Mouse (Mus musculus): ENCODE measurements at regions not wholly inside any gene's neighbourhood (a gene's known extent, or its start where the extent isn't known, plus 50 kb on each side); places are given as distances from the start of the nearest gene placed in this dataset.

DNA sequence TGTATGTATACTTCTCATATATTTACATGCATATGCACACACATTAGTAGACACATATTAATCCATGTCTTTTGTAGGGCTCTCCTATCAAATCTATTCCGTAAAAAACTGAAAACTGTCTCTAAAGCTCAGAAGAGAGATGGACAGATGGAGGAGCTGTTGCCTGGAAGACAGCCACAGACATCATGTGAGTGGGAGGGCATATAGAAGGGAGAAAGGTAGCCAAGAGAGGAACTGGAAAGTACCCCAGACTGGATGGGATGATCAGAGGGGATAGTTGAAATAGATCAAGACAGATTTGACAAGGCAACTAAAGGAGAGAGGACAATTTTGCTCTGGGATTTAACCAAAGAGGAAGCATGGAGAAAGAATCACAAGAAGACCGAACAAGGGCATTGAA is 375.1 kb downstream of the Wdr11 start:
- Histone ChIP-seq H3K27ac (ENCODE audit: low read depth, low read length) (no peak overlapping the region), H3K27me3 (ENCODE audit: control insufficient read depth, insufficient read depth, low read length) (no peaks in the 10 kb centered on the region), H3K4me1 (ENCODE audit: control insufficient read depth, insufficient read depth, low read length) (peaks cover 8% of the 10 kb centered on the region; the same call in 1 of the 2 replicates), H3K4me3 (ENCODE audit: low read length) (no peak overlapping the region), H3K4me2 (replicated peaks; ENCODE audit: low read depth, low read length) (no peak overlapping the region), H3K9ac (ENCODE audit: low read depth, low read length) (no peak overlapping the region), H3K36me3 (ENCODE audit: control insufficient read depth, insufficient read depth, low read length) (no peaks in the 10 kb centered on the region), H3K9me3 (ENCODE audit: control insufficient read depth, low read length) (no peaks in the 10 kb centered on the region)
- ATAC-seq (ENCODE audit: low FRiP score, low TSS enrichment): no peak
- WGBS: 97% methylated on average over 2 of the region's 2 CpGs

GRCm38 (mm10) chr7:129970201-129970600 is 378.5 kb downstream of the Wdr11 start:
- Histone ChIP-seq H3K27me3 (ENCODE audit: control insufficient read depth, insufficient read depth, low read length) (no peaks in the 10 kb centered on the region), H3K9ac (ENCODE audit: low read depth, low read length) (no peak overlapping the region), H3K4me3 (ENCODE audit: low read length) (no peak overlapping the region), H3K4me2 (replicated peaks; ENCODE audit: low read depth, low read length) (no peak overlapping the region), H3K36me3 (ENCODE audit: control insufficient read depth, insufficient read depth, low read length) (no peaks in the 10 kb centered on the region), H3K27ac (ENCODE audit: low read depth, low read length) (no peak overlapping the region), H3K4me1 (ENCODE audit: control insufficient read depth, insufficient read depth, low read length) (no peaks in the 10 kb centered on the region), H3K9me3 (ENCODE audit: control insufficient read depth, low read length) (no peaks in the 10 kb centered on the region)
- no peak for ATAC-seq (ENCODE audit: low FRiP score, low TSS enrichment)
- 83% methylated on average over 1 of the region's 1 CpGs for WGBS

- no peaks in the 10 kb centered on the region for H3K4me1 ChIP-seq (ENCODE audit: control insufficient read depth, insufficient read depth, low read length)
- H3K4me2 ChIP-seq (replicated peaks; ENCODE audit: low read depth, low read length): no peak overlapping the region
- H3K9ac ChIP-seq (ENCODE audit: low read depth, low read length): no peak overlapping the region
- no peaks in the 10 kb centered on the region for H3K27me3 ChIP-seq (ENCODE audit: control insufficient read depth, insufficient read depth, low read length)
- no peak for ATAC-seq (ENCODE audit: low FRiP score, low TSS enrichment)
- H3K36me3 ChIP-seq (ENCODE audit: control insufficient read depth, insufficient read depth, low read length): no peaks in the 10 kb centered on the region
- H3K27ac ChIP-seq (ENCODE audit: low read depth, low read length): no peak overlapping the region
- WGBS: 85% methylated on average over 9 of the region's 9 CpGs
- H3K4me3 ChIP-seq (ENCODE audit: low read length): no peak overlapping the region
- H3K9me3 ChIP-seq (ENCODE audit: control insufficient read depth, low read length): no peaks in the 10 kb centered on the region
These were observed 382.5 kb downstream of the Wdr11 start for GRCm38 (mm10) chr7:129974206-129974605.

DNA sequence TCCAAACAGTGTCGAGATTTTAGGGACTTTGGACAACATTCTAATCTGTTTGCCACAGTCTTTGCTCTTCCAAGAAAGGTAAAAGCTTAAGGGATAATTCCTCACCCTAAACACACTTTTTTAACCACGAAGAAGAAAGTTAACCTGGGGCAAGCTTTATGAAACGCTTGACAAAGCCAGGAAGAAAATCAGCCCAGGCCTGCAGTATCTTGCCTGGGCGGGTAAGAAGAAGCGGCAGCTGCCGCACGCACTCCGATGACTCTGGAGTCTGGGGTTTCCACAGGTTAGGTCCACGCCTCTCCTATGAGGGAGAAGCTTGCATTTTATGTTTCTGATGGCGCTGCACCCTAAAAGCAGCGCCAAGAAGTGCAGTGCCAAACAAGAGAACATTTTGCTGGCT is 383.2 kb downstream of the Wdr11 start:
- no peak overlapping the region for H3K9ac ChIP-seq (ENCODE audit: low read depth, low read length)
- WGBS: 70% methylated on average over 11 of the region's 11 CpGs
- H3K27me3 ChIP-seq (ENCODE audit: control insufficient read depth, insufficient read depth, low read length): no peaks in the 10 kb centered on the region
- no peaks in the 10 kb centered on the region for H3K9me3 ChIP-seq (ENCODE audit: control insufficient read depth, low read length)
- no peak overlapping the region for H3K27ac ChIP-seq (ENCODE audit: low read depth, low read length)
- ATAC-seq (ENCODE audit: low FRiP score, low TSS enrichment): no peak
- H3K4me2 ChIP-seq (replicated peaks; ENCODE audit: low read depth, low read length): no peak overlapping the region
- no peak overlapping the region for H3K4me3 ChIP-seq (ENCODE audit: low read length)
- H3K36me3 ChIP-seq (ENCODE audit: control insufficient read depth, insufficient read depth, low read length): no peaks in the 10 kb centered on the region
- H3K4me1 ChIP-seq (ENCODE audit: control insufficient read depth, insufficient read depth, low read length): no peaks in the 10 kb centered on the region

GRCm38 (mm10) chr7:129975781-129976514 is 384.3 kb downstream of the Wdr11 start:
- 92% methylated on average over 21 of the region's 21 CpGs for WGBS
- no peaks in the 10 kb centered on the region for H3K9me3 ChIP-seq (ENCODE audit: control insufficient read depth, low read length)
- no peak overlapping the region for H3K4me2 ChIP-seq (replicated peaks; ENCODE audit: low read depth, low read length)
- no peaks in the 10 kb centered on the region for H3K36me3 ChIP-seq (ENCODE audit: control insufficient read depth, insufficient read depth, low read length)
- H3K4me1 ChIP-seq (ENCODE audit: control insufficient read depth, insufficient read depth, low read length): no peaks in the 10 kb centered on the region
- H3K4me3 ChIP-seq (ENCODE audit: low read length): no peak overlapping the region
- H3K27me3 ChIP-seq (ENCODE audit: control insufficient read depth, insufficient read depth, low read length): no peaks in the 10 kb centered on the region
- no peak for ATAC-seq (ENCODE audit: low FRiP score, low TSS enrichment)
- no peak overlapping the region for H3K27ac ChIP-seq (ENCODE audit: low read depth, low read length)
- H3K9ac ChIP-seq (ENCODE audit: low read depth, low read length): no peak overlapping the region

- 71% methylated on average over 5 of the region's 5 CpGs for WGBS
- Histone ChIP-seq H3K27ac (ENCODE audit: low read depth, low read length) (no peak overlapping the region), H3K4me1 (ENCODE audit: control insufficient read depth, insufficient read depth, low read length) (no peaks in the 10 kb centered on the region), H3K27me3 (ENCODE audit: control insufficient read depth, insufficient read depth, low read length) (no peaks in the 10 kb centered on the region), H3K9me3 (ENCODE audit: control insufficient read depth, low read length) (no peaks in the 10 kb centered on the region), H3K4me3 (ENCODE audit: low read length) (no peak overlapping the region), H3K36me3 (ENCODE audit: control insufficient read depth, insufficient read depth, low read length) (no peaks in the 10 kb centered on the region), H3K9ac (ENCODE audit: low read depth, low read length) (no peak overlapping the region), H3K4me2 (replicated peaks; ENCODE audit: low read depth, low read length) (no peak overlapping the region)
- ATAC-seq (ENCODE audit: low FRiP score, low TSS enrichment): no peak
These were observed 386.9 kb downstream of the Wdr11 start for GRCm38 (mm10) chr7:129978576-129978975.

DNA sequence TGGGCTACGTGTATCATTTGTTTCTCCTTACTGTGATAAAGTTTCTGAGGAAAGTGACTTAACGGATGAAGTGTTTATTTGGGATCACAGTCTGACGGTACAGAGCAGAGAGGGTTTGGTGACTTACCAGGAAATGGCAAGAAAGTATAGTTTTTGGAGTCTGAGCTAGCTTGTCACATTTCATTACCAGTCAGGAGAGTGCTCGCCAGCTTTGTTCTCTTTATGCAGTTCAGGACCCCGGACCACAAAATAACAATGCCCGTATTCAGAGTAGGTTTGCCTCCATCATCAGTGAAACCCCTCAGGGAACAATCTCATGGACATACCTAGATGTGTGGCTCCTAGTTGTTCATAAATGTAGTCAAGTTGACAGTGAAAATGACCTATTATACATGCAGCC is 387.7 kb downstream of the Wdr11 start:
- no peaks in the 10 kb centered on the region for H3K36me3 ChIP-seq (ENCODE audit: control insufficient read depth, insufficient read depth, low read length)
- H3K27ac ChIP-seq (ENCODE audit: low read depth, low read length): no peak overlapping the region
- no peak overlapping the region for H3K4me3 ChIP-seq (ENCODE audit: low read length)
- no peak overlapping the region for H3K9ac ChIP-seq (ENCODE audit: low read depth, low read length)
- no peak overlapping the region for H3K4me2 ChIP-seq (replicated peaks; ENCODE audit: low read depth, low read length)
- no peaks in the 10 kb centered on the region for H3K4me1 ChIP-seq (ENCODE audit: control insufficient read depth, insufficient read depth, low read length)
- H3K9me3 ChIP-seq (ENCODE audit: control insufficient read depth, low read length): no peaks in the 10 kb centered on the region
- no peak for ATAC-seq (ENCODE audit: low FRiP score, low TSS enrichment)
- WGBS: 46% methylated on average over 6 of the region's 6 CpGs
- H3K27me3 ChIP-seq (ENCODE audit: control insufficient read depth, insufficient read depth, low read length): no peaks in the 10 kb centered on the region

GRCm38 (mm10) chr7:129980501-129980900 is 388.8 kb downstream of the Wdr11 start:
- no peak overlapping the region for H3K4me2 ChIP-seq (replicated peaks; ENCODE audit: low read depth, low read length)
- no peaks in the 10 kb centered on the region for H3K36me3 ChIP-seq (ENCODE audit: control insufficient read depth, insufficient read depth, low read length)
- no peaks in the 10 kb centered on the region for H3K27me3 ChIP-seq (ENCODE audit: control insufficient read depth, insufficient read depth, low read length)
- 73% methylated on average over 1 of the region's 1 CpGs for WGBS
- no peaks in the 10 kb centered on the region for H3K9me3 ChIP-seq (ENCODE audit: control insufficient read depth, low read length)
- no peak for ATAC-seq (ENCODE audit: low FRiP score, low TSS enrichment)
- no peak overlapping the region for H3K27ac ChIP-seq (ENCODE audit: low read depth, low read length)
- no peak overlapping the region for H3K9ac ChIP-seq (ENCODE audit: low read depth, low read length)
- no peak overlapping the region for H3K4me3 ChIP-seq (ENCODE audit: low read length)
- no peaks in the 10 kb centered on the region for H3K4me1 ChIP-seq (ENCODE audit: control insufficient read depth, insufficient read depth, low read length)

DNA sequence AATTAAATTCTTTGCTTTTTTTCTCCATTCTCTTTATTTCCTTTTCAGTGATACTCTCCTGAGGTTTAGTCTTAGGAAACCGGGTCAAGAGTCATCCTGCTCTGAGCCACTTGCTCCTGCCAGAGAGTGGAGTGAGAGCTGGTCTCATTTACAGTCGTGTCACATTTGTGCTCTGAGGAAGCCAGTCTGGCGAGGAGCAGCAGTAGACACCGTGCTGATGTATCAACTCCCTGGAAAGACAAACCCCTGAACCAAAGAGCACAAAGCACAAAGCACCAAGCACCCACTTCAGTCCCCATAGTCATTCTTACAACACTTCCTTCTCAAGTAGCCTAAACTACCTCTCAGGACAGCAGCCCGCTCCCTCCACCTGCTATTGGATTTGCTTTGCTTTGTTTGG is 390.7 kb downstream of the Wdr11 start:
- Histone ChIP-seq H3K27ac (ENCODE audit: low read depth, low read length) (no peak overlapping the region), H3K9me3 (ENCODE audit: control insufficient read depth, low read length) (no peaks in the 10 kb centered on the region), H3K4me2 (replicated peaks; ENCODE audit: low read depth, low read length) (no peak overlapping the region), H3K4me1 (ENCODE audit: control insufficient read depth, insufficient read depth, low read length) (no peaks in the 10 kb centered on the region), H3K36me3 (ENCODE audit: control insufficient read depth, insufficient read depth, low read length) (no peaks in the 10 kb centered on the region), H3K27me3 (ENCODE audit: control insufficient read depth, insufficient read depth, low read length) (no peaks in the 10 kb centered on the region), H3K4me3 (ENCODE audit: low read length) (no peak overlapping the region), H3K9ac (ENCODE audit: low read depth, low read length) (no peak overlapping the region)
- WGBS: 41% methylated on average over 5 of the region's 5 CpGs
- no peak for ATAC-seq (ENCODE audit: low FRiP score, low TSS enrichment)
